Mouse (Mus musculus) erythroid progenitor cell, adult 5-6 weeks (primary cell): Measurements from ENCODE around the gene Fam49a. TPM values are rescaled to one million over a fixed set of nuclear protein-coding genes. Genes with fewer than 3 reads are reported as not detected.

Source experiments
- ATAC-seq: replicated peaks from 2 replicates; pipeline ENCODE4 v1.8.0; 2016; ENCODE audit warnings: moderate number of reproducible peaks, mild to moderate bottlenecking, moderate TSS enrichment, inconsistent platforms; ENCODE audit not compliant: poor library complexity, low FRiP score, severe bottlenecking
- total RNA-seq, 2 experiments: library from RNA; stranded (forward) in 1 of 2; stranded (reverse) in 1 of 2; fragments of 150-400 nt in 1 of 2; fragments of 186-747, 209-891 nt in 1 of 2; gene quantifications; 2 replicates each; pipeline versions ENCODE4 v1.2.3 to v1.2.4; 2015 to 2017; ENCODE audit warnings: low replicate concordance in 2 of 2

Gene Fam49a
- total RNA-seq, 2 experiments from 2014 or later, result 3.3 to 13.4 TPM

GRCm38 (mm10) chr12:12421580-12421878, 159.6 kb downstream of the Fam49a start:
- ATAC-seq, result no peak

GRCm38 (mm10) chr12:12425188-12425587, 163.2 kb downstream of the Fam49a start:
- ATAC-seq, result no peak

- peak; percentile 48; the same call in 1 of the 2 replicates for ATAC-seq
These were observed 165.3 kb downstream of the Fam49a start for GRCm38 (mm10) chr12:12427285-12427684.

GRCm38 (mm10) chr12:12428886-12429285, 166.9 kb downstream of the Fam49a start:
- peak; percentile 97 for ATAC-seq
